Mouse (Mus musculus) hindbrain, postnatal 0 days (tissue): ENCODE measurements around the gene Pde5a. TPM values are rescaled to one million over a fixed set of nuclear protein-coding genes. Genes with fewer than 3 reads are reported as not detected.

Source experiments
- ATAC-seq: fragments of 200-750 bp; cut with Nextera tagmentation; 2 replicates; pipeline ENCODE4 v1.8.0; 2017; ENCODE audit warnings: mild to moderate bottlenecking, moderate TSS enrichment, moderate library complexity
- DNase-seq: peaks from one replicate; pipeline ENCODE4 v3.0.0-alpha.2; 2015; ENCODE audit warnings: low spot score
- H3K27ac ChIP-seq: fragments of 300-500 bp; sonication (generic); 2 replicates; pipeline ENCODE4 v1.5.1; 2014; ENCODE audit warnings: mild to moderate bottlenecking
- H3K27me3 ChIP-seq: fragments of 300-500 bp; sonication (generic); 2 replicates; pipeline ENCODE4 v1.6.1; 2014; ENCODE audit warnings: low read length, mixed read lengths; ENCODE audit not compliant: insufficient read depth
- H3K36me3 ChIP-seq: fragments of 300-500 bp; sonication (generic); 2 replicates; pipeline ENCODE4 v1.6.1; 2014; ENCODE audit warnings: low read length, mixed read lengths; ENCODE audit not compliant: insufficient read depth
- H3K4me1 ChIP-seq: fragments of 300-500 bp; sonication (generic); 2 replicates; pipeline ENCODE4 v1.6.1; 2014; ENCODE audit warnings: antibody characterized with exemption, low read length, mixed read lengths; ENCODE audit not compliant: insufficient read depth
- H3K4me2 ChIP-seq: fragments of 300-500 bp; sonication (generic); 2 replicates; pipeline ENCODE4 v1.6.1; 2014; ENCODE audit warnings: low read depth, mild to moderate bottlenecking, low read length, moderate library complexity, mixed read lengths
- H3K4me3 ChIP-seq: fragments of 300-500 bp; sonication (generic); 2 replicates; pipeline ENCODE4 v1.5.1; 2014; ENCODE audit warnings: low read length
- H3K9ac ChIP-seq: fragments of 300-500 bp; sonication (generic); replicated peaks from 2 replicates; pipeline ENCODE4 v1.6.1; 2014; ENCODE audit warnings: mild to moderate bottlenecking, low read length, moderate library complexity, mixed read lengths
- H3K9me3 ChIP-seq: fragments of 300-500 bp; sonication (generic); 2 replicates; pipeline ENCODE4 v1.6.1; 2016; ENCODE audit warnings: low read length, mixed read lengths
- CTCF ChIP-seq: IDR thresholded peaks from 2 replicates; pipeline ENCODE4 v1.5.1; 2016; ENCODE audit warnings: antibody characterized with exemption, control low read depth, low read depth
- WGBS: fragments of 180-500 bp; shearing (Covaris S2); extraction: QIAGEN DNeasy Blood & Tissue Kit; methylation state at CpG from one replicate; pipeline ENCODE4 v1.1.7; 2014; 5-methylcytosine and 5-hydroxymethylcytosine counted together
- polyA plus RNA-seq: library from polyadenylated mRNA; unstranded; fragments of >200 nt; fragmentation: Nextera tagmentation; extraction: Ambion mirVana; gene quantifications from 2 replicates; pipeline ENCODE4 v1.2.1, GENCODE M21; 2015
- total RNA-seq: library from RNA; depleted of rRNA; stranded (reverse); fragments of >200 nt; gene quantifications from 2 replicates; pipeline ENCODE4 v1.2.3, GENCODE M21; 2014

The Pde5a gene
- total and polyA plus RNA-seq, 2 experiments from 2014 or later = 1.7 to 7.9 TPM

DNA sequence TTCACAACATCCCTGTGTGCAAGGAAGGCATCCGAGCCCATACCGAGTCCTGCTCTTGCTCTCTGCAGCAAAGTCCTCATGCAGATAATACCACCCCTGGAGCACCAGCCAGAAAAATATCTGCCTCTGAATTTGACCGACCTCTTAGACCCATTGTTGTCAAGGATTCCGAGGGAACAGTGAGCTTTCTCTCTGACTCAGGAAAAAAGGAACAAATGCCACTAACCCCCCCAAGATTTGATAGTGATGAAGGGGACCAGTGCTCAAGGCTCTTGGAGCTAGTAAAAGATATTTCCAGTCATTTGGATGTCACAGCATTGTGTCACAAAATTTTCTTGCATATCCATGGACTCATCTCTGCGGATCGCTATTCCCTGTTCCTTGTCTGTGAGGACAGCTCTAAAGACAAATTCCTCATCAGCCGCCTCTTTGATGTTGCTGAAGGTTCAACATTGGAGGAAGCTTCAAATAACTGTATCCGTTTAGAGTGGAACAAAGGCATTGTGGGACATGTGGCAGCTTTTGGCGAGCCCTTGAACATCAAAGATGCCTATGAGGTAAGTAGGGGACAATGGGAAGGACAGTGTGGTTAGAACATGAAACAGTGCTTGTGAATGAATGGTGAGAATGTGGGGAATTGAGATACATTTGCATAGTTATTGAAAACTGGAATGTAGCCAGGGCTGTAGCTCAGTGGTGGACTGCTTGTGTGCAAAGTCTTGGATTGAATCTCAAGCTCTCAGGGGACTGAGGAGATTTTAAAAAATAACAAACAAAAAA, 19.4 kb downstream of the Pde5a start:
- 76% methylated on average over 9 of the region's 9 CpGs for WGBS
- DNase-seq = no peak
- H3K4me3 ChIP-seq = no peak overlapping the region

GRCm38 (mm10) chr3:122763240-122763761, 34.6 kb downstream of the Pde5a start:
- Histone ChIP-seq H3K27ac (no peak overlapping the region), H3K9me3 (no peaks in the 10 kb centered on the region), H3K4me3 (no peak overlapping the region), H3K4me1 (no peaks in the 10 kb centered on the region), H3K9ac (no peak overlapping the region), H3K4me2 (no peak overlapping the region), H3K27me3 (no peaks in the 10 kb centered on the region), H3K36me3 (no peaks in the 10 kb centered on the region)
- TF ChIP-seq CTCF = no peak
- 79% methylated on average over 8 of the region's 8 CpGs for WGBS
- ATAC-seq (no peak), DNase-seq (no peak)

More for the DNA sequence above, 19.4 kb downstream of the Pde5a start:
- Histone ChIP-seq H3K27ac (no peak overlapping the region), H3K27me3 (no peaks in the 10 kb centered on the region), H3K4me2 (no peak overlapping the region), H3K4me1 (no peaks in the 10 kb centered on the region), H3K9me3 (no peaks in the 10 kb centered on the region; the same call in 1 of the 2 replicates), H3K36me3 (no peaks in the 10 kb centered on the region), H3K9ac (no peak overlapping the region)
- TF ChIP-seq CTCF = no peak
- ATAC-seq = no peak

- ATAC-seq = no peak
- DNase-seq = no peak
- 64% methylated on average over 14 of the region's 14 CpGs for WGBS
- Histone ChIP-seq H3K27ac (no peak overlapping the region), H3K9me3 (no peaks in the 10 kb centered on the region), H3K36me3 (no peaks in the 10 kb centered on the region), H3K9ac (no peak overlapping the region), H3K27me3 (no peaks in the 10 kb centered on the region), H3K4me2 (no peak overlapping the region), H3K4me3 (no peak overlapping the region), H3K4me1 (no peaks in the 10 kb centered on the region)
- no peak for TF ChIP-seq CTCF
Measured at GRCm38 (mm10) chr3:122763768-122764167, 35.0 kb downstream of the Pde5a start.

- 45% methylated on average over 4 of the region's 4 CpGs for whole genome bisulfite sequencing
- DNase-seq = no peak
Measured at GRCm38 (mm10) chr3:122766930-122767329, 38.2 kb downstream of the Pde5a start.

GRCm38 (mm10) chr3:122767841-122768240, 39.1 kb downstream of the Pde5a start:
- H3K36me3 ChIP-seq = no peaks in the 10 kb centered on the region
- ATAC-seq (no peak), DNase-seq (peak; percentile 27)
- no peak overlapping the region for H3K27ac ChIP-seq
- H3K9ac ChIP-seq = no peak overlapping the region
- H3K4me3 ChIP-seq = no peak overlapping the region
- no peak overlapping the region for H3K4me2 ChIP-seq
- H3K4me1 ChIP-seq = no peaks in the 10 kb centered on the region
- no peaks in the 10 kb centered on the region for H3K27me3 ChIP-seq
- WGBS = 50% methylated on average over 5 of the region's 5 CpGs
- TF ChIP-seq CTCF = no peak
- no peaks in the 10 kb centered on the region for H3K9me3 ChIP-seq

More at GRCm38 (mm10) chr3:122766930-122767329, 38.2 kb downstream of the Pde5a start:
- H3K27me3 ChIP-seq = no peaks in the 10 kb centered on the region
- no peak overlapping the region for H3K4me3 ChIP-seq
- H3K27ac ChIP-seq = no peak overlapping the region
- H3K4me1 ChIP-seq = no peaks in the 10 kb centered on the region
- H3K9ac ChIP-seq = no peak overlapping the region
- H3K9me3 ChIP-seq = no peaks in the 10 kb centered on the region
- H3K4me2 ChIP-seq = no peak overlapping the region
- no peak for TF ChIP-seq CTCF
- no peak for ATAC-seq
- H3K36me3 ChIP-seq = no peaks in the 10 kb centered on the region

DNA sequence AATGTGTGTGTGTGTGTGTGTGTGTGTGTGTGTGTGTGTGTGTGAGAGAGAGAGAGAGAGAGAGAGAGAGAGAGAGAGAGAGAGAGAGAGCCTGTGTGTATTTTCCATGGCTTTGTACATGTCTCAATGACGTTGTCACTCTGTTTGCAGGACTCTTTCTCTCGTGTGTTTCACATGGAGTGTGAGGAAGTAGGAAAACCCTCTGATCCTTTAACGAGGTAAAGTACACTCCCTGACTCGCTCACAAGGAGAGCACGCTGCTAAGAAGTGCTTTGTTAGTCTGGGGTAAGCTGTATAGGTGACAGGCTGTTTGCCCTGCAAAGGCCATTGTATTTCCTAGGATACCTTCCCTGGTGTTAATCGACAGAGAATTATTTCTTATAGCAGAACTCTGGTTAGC, 52.7 kb downstream of the Pde5a start:
- no peak overlapping the region for H3K4me2 ChIP-seq
- DNase-seq (no peak), ATAC-seq (no peak)
- no peak overlapping the region for H3K9ac ChIP-seq
- H3K27me3 ChIP-seq = no peaks in the 10 kb centered on the region
- no peak overlapping the region for H3K27ac ChIP-seq
- WGBS = 67% methylated on average over 6 of the region's 6 CpGs
- no peaks in the 10 kb centered on the region for H3K9me3 ChIP-seq
- no peaks in the 10 kb centered on the region for H3K4me1 ChIP-seq
- no peaks in the 10 kb centered on the region for H3K36me3 ChIP-seq
- no peak overlapping the region for H3K4me3 ChIP-seq
- no peak for TF ChIP-seq CTCF

GRCm38 (mm10) chr3:122784245-122784644, 55.5 kb downstream of the Pde5a start:
- no peak overlapping the region for H3K9ac ChIP-seq
- no peaks in the 10 kb centered on the region for H3K27me3 ChIP-seq
- H3K27ac ChIP-seq = no peak overlapping the region
- H3K9me3 ChIP-seq = no peaks in the 10 kb centered on the region
- H3K4me1 ChIP-seq = no peaks in the 10 kb centered on the region
- H3K36me3 ChIP-seq = no peaks in the 10 kb centered on the region
- peak; percentile 41 for DNase-seq
- 56% methylated on average over 1 of the region's 1 CpGs for WGBS
- H3K4me3 ChIP-seq = no peak overlapping the region
- ATAC-seq = no peak
- no peak overlapping the region for H3K4me2 ChIP-seq
- peak; percentile 53 for TF ChIP-seq CTCF
